Mouse (Mus musculus) MEL (cell line): Measurements from ENCODE around the gene Mdfic.

Experiments used
- CTCF ChIP-seq, 3 experiments: IDR thresholded peaks in 2 of 3; conservative IDR thresholded peaks in 1 of 3; 2 replicates each; pipeline ENCODE4 v1.5.1; 2011 to 2012; ENCODE audit warnings: low read length in 3 of 3, low read depth in 2 of 3, mild to moderate bottlenecking in 2 of 3, improper control_type of control experiment in 1 of 3, inconsistent platforms in 1 of 3, mixed read lengths in 1 of 3, moderate library complexity in 1 of 3; ENCODE audit not compliant: control insufficient read depth in 1 of 3, insufficient read depth in 1 of 3, poor library complexity in 1 of 3, severe bottlenecking in 1 of 3
- ETS1 ChIP-seq: IDR thresholded peaks from 2 replicates; pipeline ENCODE4 v1.6.1; 2012; ENCODE audit warnings: low read depth, mild to moderate bottlenecking, inconsistent platforms, low read length, improper control_type of control experiment, moderate library complexity
- JUND ChIP-seq: IDR thresholded peaks from 2 replicates; pipeline ENCODE4 v1.6.1; 2011; ENCODE audit warnings: low read depth, mild to moderate bottlenecking, improper control_type of control experiment, low read length
- MAX ChIP-seq: IDR thresholded peaks from 2 replicates; pipeline ENCODE4 v1.6.1; 2011; ENCODE audit warnings: low read length, improper control_type of control experiment
- MAZ ChIP-seq: IDR thresholded peaks from 2 replicates; pipeline ENCODE4 v1.6.1; 2012; ENCODE audit warnings: low read depth, mild to moderate bottlenecking, inconsistent platforms, low read length, improper control_type of control experiment
- NELFE ChIP-seq: IDR thresholded peaks from 2 replicates; pipeline ENCODE4 v1.6.1; 2011; ENCODE audit warnings: low read depth, low read length, improper control_type of control experiment
- POLR2A ChIP-seq, 2 experiments: IDR thresholded peaks; 2 replicates each; pipeline ENCODE4 v1.6.1; 2011 to 2012; ENCODE audit warnings: low read length in 2 of 2, mild to moderate bottlenecking in 2 of 2, control low read depth in 1 of 2, improper control_type of control experiment in 1 of 2, low read depth in 1 of 2, moderate library complexity in 1 of 2; ENCODE audit not compliant: control insufficient read depth in 1 of 2, insufficient read depth in 1 of 2, poor library complexity in 1 of 2
- TBP ChIP-seq: IDR thresholded peaks from 2 replicates; pipeline ENCODE4 v1.8.0; 2011; ENCODE audit warnings: low read depth, low read length, improper control_type of control experiment
- USF1 ChIP-seq: IDR thresholded peaks from 2 replicates; pipeline ENCODE4 v1.6.1; 2014; ENCODE audit warnings: low read depth, mild to moderate bottlenecking, inconsistent platforms, low read length, improper control_type of control experiment, moderate library complexity

DNA sequence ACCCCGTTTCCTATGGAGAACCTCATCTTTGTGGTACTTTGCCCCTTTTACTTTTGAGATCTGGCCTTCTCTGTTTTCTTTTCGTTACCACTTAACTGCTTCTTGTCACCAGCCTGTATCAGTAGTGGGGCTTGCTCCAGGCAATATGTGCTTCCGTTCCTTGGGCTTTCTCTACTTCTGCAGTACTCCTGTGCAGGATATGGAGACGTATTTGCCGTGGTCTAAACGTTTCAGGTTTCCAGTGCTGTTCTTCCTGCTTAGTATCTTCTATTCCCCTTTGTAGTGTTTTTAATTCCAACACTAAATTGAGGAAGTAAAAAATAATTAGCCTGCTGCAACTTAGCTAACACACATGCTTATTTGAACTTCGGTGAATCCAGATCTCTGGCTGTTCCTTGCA is 43.6 kb downstream of the Mdfic start:
- TF ChIP-seq TBP (no peak), USF1 (no peak), MAX (no peak), JUND (no peak), MAZ (no peak), CTCF (IDR thresholded peaks at IDR 0.05 in 2 of 3, conservative IDR thresholded peaks at IDR 0.05 in 1 of 3; ENCODE audit: control insufficient read depth in 1 of 3, insufficient read depth in 1 of 3, low read depth in 2 of 3, low read length in 3 of 3, poor library complexity in 1 of 3, severe bottlenecking in 1 of 3) (no peak), NELFE (no peak), POLR2A (IDR thresholded peaks at IDR 0.05; ENCODE audit: control insufficient read depth in 1 of 2, insufficient read depth in 1 of 2, low read depth in 1 of 2, low read length in 2 of 2, poor library complexity in 1 of 2) (no peak), ETS1 (no peak)
